Mouse (Mus musculus): ENCODE data around the gene Gm20737. TPM values are rescaled to one million over a fixed set of nuclear protein-coding genes. Genes with fewer than 3 reads are reported as not detected.
"Not testable (repeated sequence)": the region's sequence is repeated elsewhere in the genome, so short reads cannot be mapped to it uniquely, and the experiment has no call there.

Gm20737 gene
- not detected in 2 replicates for total RNA-seq (2014; rRNA removed)
- polyA plus RNA-seq (2015; fragmentation: Nextera tagmentation; extraction: Ambion mirVana) = not detected in 2 replicates

DNA sequence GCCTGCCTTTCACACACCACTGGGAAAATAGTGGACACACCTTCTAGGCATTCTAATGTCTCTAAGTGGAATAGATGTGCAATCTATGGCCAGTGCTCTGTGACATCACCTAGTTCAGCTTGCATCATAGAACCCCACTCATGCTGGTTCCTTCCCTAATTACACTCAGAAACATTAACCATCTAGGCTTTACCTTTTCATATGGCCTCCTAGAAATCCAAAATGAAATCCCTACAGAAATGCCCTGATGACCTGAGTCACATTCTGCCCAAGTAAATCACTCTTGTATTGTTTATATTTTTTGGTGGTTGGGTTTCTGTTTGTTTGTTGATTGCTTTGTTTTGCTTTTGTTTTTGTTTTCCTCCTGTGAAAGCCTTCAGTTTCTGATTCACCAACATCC lies at the start of gene Gm20737:
Gene Gm20737, minus strand, starts transcription at position 101 of the 400 bp plus-strand sequence.
- not testable (repeated sequence) for H3K4me2 ChIP-seq (ENCODE audit: low read depth); H3K27me3 ChIP-seq (ENCODE audit: insufficient read depth, low read length); H3K4me3 ChIP-seq (ENCODE audit: low read depth, low read length); H3K9me3 ChIP-seq (ENCODE audit: low read length); H3K9ac ChIP-seq; H3K36me3 ChIP-seq (ENCODE audit: insufficient read depth); H3K4me1 ChIP-seq (ENCODE audit: insufficient read depth); H3K27ac ChIP-seq (ENCODE audit: low read depth, low read length); DNase-seq; ATAC-seq

DNA sequence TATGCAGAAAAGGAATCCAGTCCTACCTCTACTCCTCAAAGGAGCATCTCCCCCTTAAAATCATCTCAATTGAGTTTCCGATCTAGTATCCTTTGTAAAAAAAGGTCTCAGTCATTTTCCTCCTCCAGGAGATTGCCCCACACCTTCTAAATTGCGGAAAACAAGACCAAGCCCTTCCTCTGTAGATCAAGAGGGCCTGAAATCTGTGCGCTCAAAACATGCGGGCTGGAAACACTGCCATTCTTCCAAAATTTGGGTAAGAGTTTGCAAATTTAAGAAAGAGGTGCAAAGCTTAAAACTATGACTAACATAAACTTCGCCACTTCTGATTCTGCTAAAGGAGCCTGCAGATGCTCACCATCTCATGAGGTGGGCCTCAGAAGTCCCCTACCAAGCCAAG lies 17.3 kb upstream of the Gm20737 start, which contains the start of gene Gm21775:
Gene Gm21775, plus strand, starts transcription at position 301 of the 400 bp plus-strand sequence.
- H3K9ac ChIP-seq; H3K4me3 ChIP-seq (ENCODE audit: low read depth, low read length); H3K36me3 ChIP-seq (ENCODE audit: insufficient read depth); H3K4me2 ChIP-seq (ENCODE audit: low read depth); H3K4me1 ChIP-seq (ENCODE audit: insufficient read depth); H3K27ac ChIP-seq (ENCODE audit: low read depth, low read length); DNase-seq; H3K9me3 ChIP-seq (ENCODE audit: low read length); H3K27me3 ChIP-seq (ENCODE audit: insufficient read depth, low read length); ATAC-seq: not testable (repeated sequence)
- 100% methylated on average over 2 of the region's 5 CpGs for WGBS

Other genes with a start within 250 kb of the Gm20737 start
- gene Gm20834, start 211.5 kb downstream of the Gm20737 start, total RNA-seq (2014; rRNA removed) = not detected in 2 replicates
- not detected in 2 replicates for gene Gm20834, start 211.5 kb downstream of the Gm20737 start, polyA plus RNA-seq (2015; fragmentation: Nextera tagmentation; extraction: Ambion mirVana)
- not detected in 2 replicates for gene Gm28510, start 123.3 kb downstream of the Gm20737 start, total RNA-seq (2014; rRNA removed)
- gene Gm28510, start 123.3 kb downstream of the Gm20737 start, polyA plus RNA-seq (2015; fragmentation: Nextera tagmentation; extraction: Ambion mirVana) = not detected in 2 replicates
- not detected in 2 replicates for gene Gm21775, start 17.4 kb upstream of the Gm20737 start, total RNA-seq (2014; rRNA removed)
- not detected in 2 replicates for gene Gm21775, start 17.4 kb upstream of the Gm20737 start, polyA plus RNA-seq (2015; fragmentation: Nextera tagmentation; extraction: Ambion mirVana)
- gene Gm21900, start 80.3 kb upstream of the Gm20737 start, total RNA-seq (2014; rRNA removed) = not detected in 2 replicates
- gene Gm21900, start 80.3 kb upstream of the Gm20737 start, polyA plus RNA-seq (2015; fragmentation: Nextera tagmentation; extraction: Ambion mirVana) = not detected in 2 replicates
- not detected in 2 replicates for gene Gm20777, start 216.4 kb upstream of the Gm20737 start, total RNA-seq (2014; rRNA removed)
- not detected in 2 replicates for gene Gm20777, start 216.4 kb upstream of the Gm20737 start, polyA plus RNA-seq (2015; fragmentation: Nextera tagmentation; extraction: Ambion mirVana)

Data from forebrain, postnatal 0 days (tissue).